Mouse (Mus musculus) liver, adult 2 months (tissue): Measurements from ENCODE around the gene Rabggtb. TPM values are rescaled to one million over a fixed set of nuclear protein-coding genes. Genes with fewer than 3 reads are reported as not detected.

ENCODE experiments used
- DNase-seq: peaks from one replicate; pipeline ENCODE4 v3.0.0-alpha.2; 2011; ENCODE audit warnings: low read depth, low spot score; ENCODE audit errors: extremely low read depth
- H3K27ac ChIP-seq: fragments of 200-500 bp; replicated peaks from 2 replicates; pipeline ENCODE4 v1.5.1; 2012; ENCODE audit warnings: low read depth, mild to moderate bottlenecking, control low read depth, inconsistent platforms, low read length; ENCODE audit not compliant: insufficient read depth
- H3K27me3 ChIP-seq: fragments of 200-500 bp; 2 replicates; pipeline ENCODE4 v1.6.1; 2012; ENCODE audit warnings: mild to moderate bottlenecking, moderate library complexity, low read length, inconsistent platforms; ENCODE audit not compliant: control insufficient read depth, insufficient read depth
- H3K36me3 ChIP-seq: fragments of 200-500 bp; 2 replicates; pipeline ENCODE4 v1.6.1; 2012; ENCODE audit warnings: low read length, inconsistent platforms; ENCODE audit not compliant: control insufficient read depth, insufficient read depth
- H3K4me1 ChIP-seq: fragments of 200-500 bp; 2 replicates; pipeline ENCODE4 v1.6.1; 2011; ENCODE audit warnings: low read length; ENCODE audit not compliant: control insufficient read depth, insufficient read depth
- H3K4me3 ChIP-seq: fragments of 200-500 bp; 2 replicates; pipeline ENCODE4 v1.5.1; 2011; ENCODE audit warnings: low read depth, mild to moderate bottlenecking, control low read depth, low read length, moderate library complexity; ENCODE audit not compliant: insufficient read depth
- H3K79me2 ChIP-seq: fragments of 200-500 bp; 2 replicates; pipeline ENCODE4 v1.6.1; 2012; ENCODE audit warnings: inconsistent platforms, mild to moderate bottlenecking, low read length, moderate library complexity; ENCODE audit not compliant: control insufficient read depth, insufficient read depth
- H3K9ac ChIP-seq: fragments of 200-500 bp; 2 replicates; pipeline ENCODE4 v1.6.1; 2012; ENCODE audit warnings: low read depth, mild to moderate bottlenecking, control low read depth, inconsistent platforms, low read length
- CTCF ChIP-seq: fragments of 200-500 bp; IDR thresholded peaks from 2 replicates; pipeline ENCODE4 v1.5.1; 2011; ENCODE audit warnings: low read depth, low read length, control low read depth
- POLR2A ChIP-seq: fragments of 200-500 bp; IDR thresholded peaks from 2 replicates; pipeline ENCODE4 v1.6.1; 2011; ENCODE audit warnings: low read length, control low read depth; ENCODE audit not compliant: insufficient read depth; ENCODE audit errors: extremely low read depth
- WGBS: fragments of 180-500 bp; shearing (Covaris S2); methylation state at CpG from one replicate; pipeline ENCODE4 v1.1.7; 2018; 5-methylcytosine and 5-hydroxymethylcytosine counted together
- polyA plus RNA-seq: library from polyadenylated mRNA; depleted of rRNA; stranded (reverse); fragments of >200 nt; gene quantifications from 2 replicates; pipeline ENCODE4 v1.2.3, GENCODE M21; 2012; rRNA removed
- total RNA-seq: library from RNA; depleted of rRNA; stranded (reverse); fragments of >200 nt; gene quantifications from 2 replicates; pipeline ENCODE4 v1.2.3, GENCODE M21; 2014; rRNA removed

The Rabggtb gene
- total RNA-seq: 57.5 and 57.8 TPM in 2 replicates
- 26.7 and 38.6 TPM in 2 replicates for polyA plus RNA-seq

- peak within 1 kb of the TSS; percentile 92 for H3K4me3 ChIP-seq
- H3K27me3 ChIP-seq: no peaks in the 10 kb centered on the region
- peaks cover 2% of the 10 kb centered on the region; the same call in 1 of the 2 replicates for H3K79me2 ChIP-seq
- peaks cover 33% of the 10 kb centered on the region for H3K36me3 ChIP-seq
- peak; percentile 81 for DNase-seq
- WGBS: under 1% methylated on average over 56 of the region's 65 CpGs
- peak within 1 kb of the TSS; percentile 90 for H3K27ac ChIP-seq
- TF ChIP-seq POLR2A (peak; percentile 95), CTCF (no peak)
- peaks cover 24% of the 10 kb centered on the region for H3K4me1 ChIP-seq
- peak within 1 kb of the TSS; percentile 97 for H3K9ac ChIP-seq
Observed at GRCm38 (mm10) chr3:153912546-153913509, at the start of gene Rabggtb. Rabggtb (minus strand) TSS chr3:153913009.

- no peak for DNase-seq
- 57% methylated on average over 6 of the region's 6 CpGs for WGBS
- TF ChIP-seq POLR2A (no peak), CTCF (peak; percentile 66)
Observed at GRCm38 (mm10) chr3:153961632-153962389, 49.0 kb upstream of the Rabggtb start.

GRCm38 (mm10) chr3:153960884-153961283 is 48.1 kb upstream of the Rabggtb start:
- Histone ChIP-seq H3K36me3 (no peaks in the 10 kb centered on the region), H3K4me1 (no peaks in the 10 kb centered on the region), H3K9ac (no peak overlapping the region), H3K27ac (no peak overlapping the region), H3K4me3 (no peak overlapping the region), H3K79me2 (no peaks in the 10 kb centered on the region), H3K27me3 (no peaks in the 10 kb centered on the region)
- WGBS: 75% methylated on average over 2 of the region's 2 CpGs
- DNase-seq: no peak
- TF ChIP-seq CTCF (no peak), POLR2A (no peak)

More at GRCm38 (mm10) chr3:153961632-153962389, 49.0 kb upstream of the Rabggtb start:
- no peak overlapping the region for H3K4me3 ChIP-seq
- no peak overlapping the region for H3K9ac ChIP-seq
- H3K4me1 ChIP-seq: no peaks in the 10 kb centered on the region
- no peak overlapping the region for H3K27ac ChIP-seq
- no peaks in the 10 kb centered on the region for H3K79me2 ChIP-seq
- no peaks in the 10 kb centered on the region for H3K27me3 ChIP-seq
- no peaks in the 10 kb centered on the region for H3K36me3 ChIP-seq

- Histone ChIP-seq H3K27me3 (no peaks in the 10 kb centered on the region), H3K36me3 (no peaks in the 10 kb centered on the region), H3K4me1 (no peaks in the 10 kb centered on the region), H3K9ac (no peak overlapping the region), H3K4me3 (no peak overlapping the region), H3K27ac (no peak overlapping the region), H3K79me2 (no peaks in the 10 kb centered on the region)
- WGBS: 78% methylated on average over 9 of the region's 9 CpGs
- no peak for TF ChIP-seq CTCF
- no peak for TF ChIP-seq POLR2A
- DNase-seq: peak; percentile 17
Observed at GRCm38 (mm10) chr3:153959731-153960207, 47.0 kb upstream of the Rabggtb start.

GRCm38 (mm10) chr3:153959035-153959730 is 46.4 kb upstream of the Rabggtb start:
- Histone ChIP-seq H3K4me1 (no peaks in the 10 kb centered on the region), H3K79me2 (no peaks in the 10 kb centered on the region), H3K4me3 (no peak overlapping the region), H3K27ac (no peak overlapping the region), H3K9ac (no peak overlapping the region), H3K27me3 (no peaks in the 10 kb centered on the region), H3K36me3 (no peaks in the 10 kb centered on the region)
- peak; percentile 46 for DNase-seq
- TF ChIP-seq CTCF (peak; percentile 32; the same call in 1 of the 2 replicates), POLR2A (no peak)
- WGBS: 91% methylated on average over 1 of the region's 1 CpGs
